Mouse (Mus musculus): ENCODE measurements around the gene C530025M09Rik. TPM values are rescaled to one million over a fixed set of nuclear protein-coding genes. Genes with fewer than 3 reads are reported as not detected.

Gene C530025M09Rik
- polyA plus RNA-seq, 1 experiment from 2014 or later, result not detected

GRCm38 (mm10) chr2:149839666-149840065, 8.7 kb upstream of the C530025M09Rik start:
- Histone ChIP-seq H3K9me3 (ENCODE audit: control insufficient read depth, low read length) (no peaks in the 10 kb centered on the region), H3K27ac (ENCODE audit: low read length) (no peak overlapping the region), H3K4me3 (ENCODE audit: low read length) (no peak overlapping the region), H3K36me3 (ENCODE audit: control insufficient read depth, insufficient read depth, low read length) (no peaks in the 10 kb centered on the region), H3K4me2 (ENCODE audit: low read depth, low read length) (no peak overlapping the region), H3K27me3 (replicated peaks; ENCODE audit: control insufficient read depth, insufficient read depth, low read length) (no peaks in the 10 kb centered on the region), H3K9ac (ENCODE audit: low read depth, low read length) (no peak overlapping the region), H3K4me1 (ENCODE audit: control insufficient read depth, insufficient read depth, low read length) (no peaks in the 10 kb centered on the region)
- no peak for ATAC-seq
- WGBS, result 70% methylated on average over 2 of the region's 2 CpGs

- no peak overlapping the region for H3K4me2 ChIP-seq (ENCODE audit: low read depth, low read length)
- no peaks in the 10 kb centered on the region for H3K9me3 ChIP-seq (ENCODE audit: control insufficient read depth, low read length)
- WGBS, result 75% methylated on average over 2 of the region's 2 CpGs
- no peak overlapping the region for H3K9ac ChIP-seq (ENCODE audit: low read depth, low read length)
- ATAC-seq, result no peak
- H3K36me3 ChIP-seq (ENCODE audit: control insufficient read depth, insufficient read depth, low read length), result no peaks in the 10 kb centered on the region
- H3K27me3 ChIP-seq (replicated peaks; ENCODE audit: control insufficient read depth, insufficient read depth, low read length), result peaks cover 11% of the 10 kb centered on the region
- H3K4me1 ChIP-seq (ENCODE audit: control insufficient read depth, insufficient read depth, low read length), result no peaks in the 10 kb centered on the region
- H3K27ac ChIP-seq (ENCODE audit: low read length), result no peak overlapping the region
- no peak overlapping the region for H3K4me3 ChIP-seq (ENCODE audit: low read length)
Observed at GRCm38 (mm10) chr2:149836471-149837135, 5.6 kb upstream of the C530025M09Rik start.

- ATAC-seq, result no peak
- Histone ChIP-seq H3K27ac (ENCODE audit: low read length) (no peak overlapping the region), H3K4me2 (ENCODE audit: low read depth, low read length) (no peak overlapping the region), H3K9ac (ENCODE audit: low read depth, low read length) (no peak overlapping the region), H3K4me1 (ENCODE audit: control insufficient read depth, insufficient read depth, low read length) (peaks cover 4% of the 10 kb centered on the region), H3K36me3 (ENCODE audit: control insufficient read depth, insufficient read depth, low read length) (no peaks in the 10 kb centered on the region), H3K27me3 (replicated peaks; ENCODE audit: control insufficient read depth, insufficient read depth, low read length) (peaks cover 26% of the 10 kb centered on the region), H3K9me3 (ENCODE audit: control insufficient read depth, low read length) (no peaks in the 10 kb centered on the region), H3K4me3 (ENCODE audit: low read length) (no peak overlapping the region)
- 83% methylated on average over 1 of the region's 1 CpGs for WGBS
Observed at GRCm38 (mm10) chr2:149835091-149835490, 4.1 kb upstream of the C530025M09Rik start.

- Histone ChIP-seq H3K36me3 (ENCODE audit: control insufficient read depth, insufficient read depth, low read length) (no peaks in the 10 kb centered on the region), H3K9me3 (ENCODE audit: control insufficient read depth, low read length) (no peaks in the 10 kb centered on the region), H3K9ac (ENCODE audit: low read depth, low read length) (no peak overlapping the region), H3K27me3 (replicated peaks; ENCODE audit: control insufficient read depth, insufficient read depth, low read length) (peaks cover 33% of the 10 kb centered on the region), H3K27ac (ENCODE audit: low read length) (no peak overlapping the region), H3K4me3 (ENCODE audit: low read length) (peak overlapping the region; percentile 55; the same call in 1 of the 2 replicates), H3K4me2 (ENCODE audit: low read depth, low read length) (no peak overlapping the region), H3K4me1 (ENCODE audit: control insufficient read depth, insufficient read depth, low read length) (peaks cover 4% of the 10 kb centered on the region)
- no peak for ATAC-seq
- WGBS, result 11% methylated on average over 5 of the region's 5 CpGs
Observed at GRCm38 (mm10) chr2:149832301-149832700, 1.3 kb upstream of the C530025M09Rik start.

GRCm38 (mm10) chr2:149831459-149832245, 639 bp upstream of the C530025M09Rik start:
- Histone ChIP-seq H3K27ac (ENCODE audit: low read length) (no peak overlapping the region), H3K27me3 (replicated peaks; ENCODE audit: control insufficient read depth, insufficient read depth, low read length) (peaks cover 33% of the 10 kb centered on the region), H3K36me3 (ENCODE audit: control insufficient read depth, insufficient read depth, low read length) (no peaks in the 10 kb centered on the region), H3K9ac (ENCODE audit: low read depth, low read length) (peak overlapping the region; percentile 57), H3K9me3 (ENCODE audit: control insufficient read depth, low read length) (no peaks in the 10 kb centered on the region), H3K4me1 (ENCODE audit: control insufficient read depth, insufficient read depth, low read length) (peaks cover 4% of the 10 kb centered on the region), H3K4me2 (ENCODE audit: low read depth, low read length) (peak overlapping the region; percentile 82), H3K4me3 (ENCODE audit: low read length) (peak overlapping the region; percentile 55)
- WGBS, result 2% methylated on average over 29 of the region's 29 CpGs
- no peak for ATAC-seq

GRCm38 (mm10) chr2:149829955-149830535, 968 bp downstream of the C530025M09Rik start:
- Histone ChIP-seq H3K9me3 (ENCODE audit: control insufficient read depth, low read length) (no peaks in the 10 kb centered on the region), H3K4me1 (ENCODE audit: control insufficient read depth, insufficient read depth, low read length) (peaks cover 4% of the 10 kb centered on the region), H3K36me3 (ENCODE audit: control insufficient read depth, insufficient read depth, low read length) (no peaks in the 10 kb centered on the region), H3K27me3 (replicated peaks; ENCODE audit: control insufficient read depth, insufficient read depth, low read length) (peaks cover 33% of the 10 kb centered on the region), H3K9ac (ENCODE audit: low read depth, low read length) (peak overlapping the region; percentile 57; the same call in 1 of the 2 replicates), H3K4me3 (ENCODE audit: low read length) (peak overlapping the region; percentile 55), H3K4me2 (ENCODE audit: low read depth, low read length) (peak overlapping the region; percentile 82), H3K27ac (ENCODE audit: low read length) (no peak overlapping the region)
- WGBS, result 4% methylated on average over 26 of the region's 26 CpGs
- ATAC-seq, result peak; percentile 45; the same call in 1 of the 2 replicates

- H3K4me2 ChIP-seq (ENCODE audit: low read depth, low read length), result peak within 1 kb of the TSS; percentile 82
- H3K36me3 ChIP-seq (ENCODE audit: control insufficient read depth, insufficient read depth, low read length), result no peaks in the 10 kb centered on the region
- H3K9me3 ChIP-seq (ENCODE audit: control insufficient read depth, low read length), result no peaks in the 10 kb centered on the region
- peak within 1 kb of the TSS; percentile 55 for H3K4me3 ChIP-seq (ENCODE audit: low read length)
- peaks cover 33% of the 10 kb centered on the region for H3K27me3 ChIP-seq (replicated peaks; ENCODE audit: control insufficient read depth, insufficient read depth, low read length)
- peaks cover 4% of the 10 kb centered on the region for H3K4me1 ChIP-seq (ENCODE audit: control insufficient read depth, insufficient read depth, low read length)
- 70% methylated on average over 2 of the region's 2 CpGs for WGBS
- H3K9ac ChIP-seq (ENCODE audit: low read depth, low read length), result 0 out of 2 replicates have a peak within 1 kb of the TSS, but pooled peaks have one; percentile 57
- no peak for ATAC-seq
- H3K27ac ChIP-seq (ENCODE audit: low read length), result no peak within 1 kb of the TSS
Observed at GRCm38 (mm10) chr2:149828911-149829310, 2.1 kb downstream of the C530025M09Rik start, which contains the start of gene Syndig1. TSS of gene Syndig1 (plus strand) at chr2:149829211.

GRCm38 (mm10) chr2:149820201-149820600, 10.8 kb downstream of the C530025M09Rik start:
- WGBS, result 40% methylated on average over 2 of the region's 2 CpGs
- Histone ChIP-seq H3K4me2 (ENCODE audit: low read depth, low read length) (no peak overlapping the region), H3K9me3 (ENCODE audit: control insufficient read depth, low read length) (no peaks in the 10 kb centered on the region), H3K4me3 (ENCODE audit: low read length) (no peak overlapping the region), H3K36me3 (ENCODE audit: control insufficient read depth, insufficient read depth, low read length) (no peaks in the 10 kb centered on the region), H3K4me1 (ENCODE audit: control insufficient read depth, insufficient read depth, low read length) (no peaks in the 10 kb centered on the region), H3K27me3 (replicated peaks; ENCODE audit: control insufficient read depth, insufficient read depth, low read length) (no peaks in the 10 kb centered on the region), H3K9ac (ENCODE audit: low read depth, low read length) (no peak overlapping the region), H3K27ac (ENCODE audit: low read length) (no peak overlapping the region)
- ATAC-seq, result no peak

GRCm38 (mm10) chr2:149819751-149820150, 11.3 kb downstream of the C530025M09Rik start:
- Histone ChIP-seq H3K27me3 (replicated peaks; ENCODE audit: control insufficient read depth, insufficient read depth, low read length) (no peaks in the 10 kb centered on the region), H3K9me3 (ENCODE audit: control insufficient read depth, low read length) (no peaks in the 10 kb centered on the region), H3K9ac (ENCODE audit: low read depth, low read length) (no peak overlapping the region), H3K4me3 (ENCODE audit: low read length) (no peak overlapping the region), H3K4me2 (ENCODE audit: low read depth, low read length) (no peak overlapping the region), H3K27ac (ENCODE audit: low read length) (no peak overlapping the region), H3K4me1 (ENCODE audit: control insufficient read depth, insufficient read depth, low read length) (no peaks in the 10 kb centered on the region), H3K36me3 (ENCODE audit: control insufficient read depth, insufficient read depth, low read length) (no peaks in the 10 kb centered on the region)
- 88% methylated on average over 3 of the region's 3 CpGs for WGBS
- ATAC-seq, result no peak
